Mouse (Mus musculus) B cell, adult 2 months (primary cell): ENCODE data around the gene Cdh24.
"Not testable (repeated sequence)": the region's sequence is repeated elsewhere in the genome, so short reads cannot be mapped to it uniquely, and the experiment has no call there.

ENCODE experiments used
- DNase-seq, 2 experiments: peaks; one replicate each; pipeline ENCODE4 v3.0.0; 2022

The Cdh24 gene

DNA sequence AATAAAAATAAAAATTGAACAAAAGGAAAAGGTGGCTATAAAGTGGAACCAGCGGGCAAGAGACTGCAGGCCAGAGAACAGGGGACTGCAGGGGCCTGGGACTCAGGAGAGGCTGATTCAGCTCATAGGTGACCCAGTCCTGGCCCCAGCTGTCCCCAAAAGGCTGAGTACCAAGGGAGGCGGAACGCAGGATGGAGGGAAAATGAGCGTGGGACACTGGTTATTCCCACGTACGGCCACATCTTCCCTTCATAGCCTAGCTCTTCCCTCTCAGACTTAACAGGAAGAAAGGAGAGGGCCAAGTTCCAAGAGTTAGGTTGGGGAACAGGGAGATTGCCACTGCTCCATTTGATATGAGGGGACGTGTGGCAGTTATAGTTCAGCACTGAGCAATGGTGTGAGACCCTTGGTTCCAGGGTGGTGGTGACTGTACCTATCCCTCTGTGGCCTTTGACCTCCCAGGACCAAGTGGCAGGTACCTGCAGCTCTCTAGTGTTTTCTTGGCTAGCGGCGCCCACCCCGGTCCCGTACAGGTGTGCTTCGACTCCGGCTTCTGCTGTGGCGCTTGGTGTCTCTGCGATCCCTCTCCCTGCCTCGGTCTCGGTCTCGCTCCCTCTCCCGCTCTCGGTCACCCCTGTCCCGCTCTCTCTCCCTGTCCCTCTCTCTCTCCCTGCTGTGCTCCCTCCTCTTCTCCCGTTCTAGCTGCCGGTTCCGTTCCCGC is 1.2 kb upstream of the Cdh24 start:
- no peak for DNase-seq

DNA sequence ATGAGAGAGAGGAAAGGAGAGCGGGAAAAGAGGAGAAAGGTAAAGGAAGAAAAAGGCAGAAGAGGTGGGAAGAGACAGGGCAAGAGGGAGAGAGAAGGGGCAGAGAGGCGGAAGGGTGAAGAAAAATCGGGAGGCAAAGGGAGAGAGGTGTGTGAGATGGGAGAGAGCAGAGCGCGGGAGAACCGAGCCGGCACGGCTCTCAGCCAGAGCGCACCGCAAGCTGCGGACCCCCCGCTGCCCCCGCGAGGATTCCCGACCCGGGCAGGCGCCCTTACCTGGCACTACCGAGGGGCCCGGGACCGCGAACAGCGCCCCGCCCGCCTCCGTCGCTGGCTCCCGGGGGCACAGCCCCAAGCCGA is 239 bp downstream of the Cdh24 start, which contains the start of gene Gm17606:
Gm17606 (plus strand) TSS at position 7 of the 359 bp plus-strand sequence.
- no peak for DNase-seq

DNA sequence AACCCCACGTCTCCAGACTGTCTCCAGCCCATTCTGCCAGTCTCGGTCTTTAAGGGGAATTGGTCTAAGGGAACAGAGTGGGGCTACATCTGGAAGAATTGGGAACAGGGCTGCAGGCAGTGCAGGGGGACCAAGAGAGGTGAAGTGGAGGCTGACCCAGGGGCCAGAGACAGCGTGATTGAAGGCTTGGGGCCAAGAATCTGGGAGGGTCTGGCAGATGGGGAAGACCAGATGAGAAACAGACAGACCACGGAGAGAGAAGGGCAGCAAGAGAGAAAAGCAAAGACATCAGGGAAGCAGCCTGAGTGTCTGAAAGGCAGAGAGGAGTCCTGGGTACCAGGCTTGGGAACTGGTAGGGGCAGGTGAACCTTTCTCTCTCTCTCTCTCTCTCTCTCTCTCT is 1.0 kb downstream of the Cdh24 start:
- DNase-seq: no peak

DNA sequence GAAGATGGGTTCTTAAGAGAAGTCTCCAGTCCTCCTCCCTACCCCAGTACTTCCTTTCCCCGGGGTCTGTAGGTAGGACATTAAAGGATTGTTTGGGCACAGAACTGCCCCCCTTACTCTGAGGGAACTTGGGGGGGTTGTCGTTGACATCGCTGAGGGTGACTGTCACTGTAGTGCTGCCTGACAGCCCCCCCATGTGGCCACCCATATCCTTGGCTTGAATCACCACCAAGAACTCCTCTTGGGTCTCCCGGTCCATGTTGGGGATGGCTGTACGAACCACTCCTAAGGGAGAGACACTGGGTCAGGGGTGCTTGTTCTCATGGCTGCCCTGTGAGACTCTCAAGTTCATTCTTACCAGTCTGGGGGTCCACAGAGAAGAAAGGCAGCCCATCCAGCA is 3.0 kb downstream of the Cdh24 start:
- no peak for DNase-seq

DNA sequence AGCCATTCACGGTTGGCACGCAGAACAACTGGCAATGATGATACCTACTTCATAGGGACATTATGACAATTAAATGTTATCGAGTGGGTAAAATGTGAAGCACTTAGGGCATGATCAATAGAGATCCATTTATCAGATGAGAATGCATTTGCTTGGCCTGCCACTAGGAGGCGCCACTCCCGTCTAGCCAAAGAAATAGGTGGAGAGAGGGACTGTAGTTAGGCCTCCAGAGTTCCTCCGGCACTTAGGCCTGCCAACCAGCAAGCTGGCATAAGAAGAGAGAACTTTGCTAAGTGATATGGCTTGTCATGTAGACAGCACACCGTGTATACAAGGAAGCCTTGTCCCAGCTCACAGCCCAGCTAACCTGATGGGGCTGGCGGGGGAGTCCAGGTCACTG is 4.2 kb downstream of the Cdh24 start:
- DNase-seq: peak; percentile 81

DNA sequence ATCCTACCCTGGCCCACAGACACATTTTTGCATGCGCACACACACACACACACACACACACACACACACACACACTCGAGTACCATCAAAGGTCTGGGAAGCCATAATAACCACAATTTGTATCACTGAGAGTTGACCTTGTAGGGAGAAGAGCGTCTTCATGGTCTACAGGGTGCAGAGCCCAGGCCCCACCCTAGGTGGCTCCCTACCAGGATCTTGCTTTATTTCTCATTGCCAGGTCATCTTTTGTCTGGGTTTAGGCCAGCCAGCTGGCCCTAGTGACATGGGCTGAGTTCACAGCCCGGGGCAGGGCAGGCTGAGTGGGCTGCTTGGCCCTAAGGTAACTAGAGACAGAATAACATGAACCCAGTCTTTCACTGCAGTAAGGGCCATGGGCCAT is 7.0 kb downstream of the Cdh24 start:
- DNase-seq: no peak

DNA sequence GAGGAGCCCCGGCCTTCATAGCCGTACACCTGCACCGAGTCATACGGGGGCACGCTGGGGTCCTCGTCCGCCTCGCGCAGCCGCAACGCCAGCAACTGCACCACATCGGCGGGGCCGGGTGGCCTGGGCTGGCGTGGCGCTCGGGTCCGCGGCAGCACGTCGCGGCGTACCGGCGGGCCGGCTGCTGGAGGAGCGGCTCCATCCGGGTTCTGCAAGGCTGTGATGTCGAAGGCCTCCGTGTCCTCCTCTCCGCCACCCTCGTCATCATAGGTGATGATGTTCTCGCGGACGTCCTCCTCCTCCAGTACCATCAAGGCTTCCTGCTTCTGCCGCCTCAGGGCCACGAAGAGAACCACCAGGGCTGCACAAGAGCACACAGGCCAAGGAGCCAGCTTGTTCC is 8.9 kb downstream of the Cdh24 start:
- DNase-seq: no peak

DNA sequence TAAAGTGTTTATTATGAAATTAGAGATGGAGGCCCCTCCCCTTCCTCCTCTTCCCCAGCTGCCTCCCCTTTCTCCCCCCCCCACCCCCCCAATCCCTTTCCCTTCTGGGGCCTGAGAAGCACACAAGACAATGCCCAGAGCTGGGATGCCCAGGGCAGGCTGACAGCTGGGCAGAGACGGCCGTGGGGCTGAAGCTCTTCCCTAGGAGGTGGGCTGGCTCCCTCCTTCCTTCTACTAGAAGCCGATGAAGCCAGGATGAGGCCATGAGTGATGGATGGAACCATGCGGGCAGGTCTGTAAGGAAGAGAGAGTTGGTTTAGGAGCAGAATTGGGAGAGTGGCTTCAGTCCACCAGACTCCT is 9.9 kb downstream of the Cdh24 start:
- no peak for DNase-seq

DNA sequence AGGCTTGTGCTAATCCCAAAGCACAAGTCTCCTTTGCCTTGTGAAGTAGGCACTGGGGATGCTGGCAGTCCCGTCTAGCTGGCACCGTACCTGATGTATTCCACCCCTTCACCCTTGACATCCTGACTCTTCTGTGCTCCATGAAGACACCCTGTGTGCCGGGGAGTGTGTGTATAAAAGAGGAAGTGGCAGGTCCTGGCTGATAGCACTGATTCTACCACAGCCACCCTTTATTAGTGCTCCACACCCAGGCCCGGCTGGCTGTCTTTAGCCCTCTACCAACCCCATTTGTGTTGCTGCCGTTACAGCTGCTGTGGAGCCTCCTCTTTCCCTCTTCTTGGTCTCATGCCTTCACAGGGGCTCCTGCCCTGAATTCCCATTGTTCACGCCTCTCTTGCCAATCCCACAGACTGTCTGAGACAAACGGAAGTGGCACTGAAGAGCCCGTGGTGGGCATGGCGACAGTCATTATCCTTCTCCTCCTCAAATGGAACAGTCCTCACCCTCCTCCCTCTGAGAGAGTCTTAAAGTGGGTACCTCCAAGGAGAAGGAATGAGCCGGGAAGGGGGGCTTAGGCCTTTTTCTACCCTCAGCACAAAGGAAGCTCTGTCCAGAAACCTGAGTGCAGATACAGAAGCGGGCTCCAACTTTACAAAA is 10.5 kb downstream of the Cdh24 start:
- no peak for DNase-seq

DNA sequence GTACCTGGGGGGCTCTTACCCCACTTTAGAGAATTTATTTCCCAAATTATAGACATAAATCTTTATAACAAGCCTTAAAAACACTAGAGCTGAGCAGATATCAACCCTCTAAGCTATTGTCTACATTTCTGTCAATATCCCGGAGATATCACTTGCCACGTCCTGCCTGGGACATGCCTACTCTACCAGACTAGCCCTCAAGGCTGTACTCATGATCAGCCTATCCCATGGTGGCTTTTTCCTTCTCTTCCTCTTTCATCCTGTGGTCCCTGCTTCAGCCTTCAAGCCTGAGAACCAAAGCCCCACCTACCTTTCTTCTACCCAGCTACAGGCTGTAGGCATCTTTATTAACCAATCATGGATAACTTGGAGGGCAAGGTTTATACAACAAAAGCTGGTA is 11.4 kb downstream of the Cdh24 start:
- no peak for DNase-seq

DNA sequence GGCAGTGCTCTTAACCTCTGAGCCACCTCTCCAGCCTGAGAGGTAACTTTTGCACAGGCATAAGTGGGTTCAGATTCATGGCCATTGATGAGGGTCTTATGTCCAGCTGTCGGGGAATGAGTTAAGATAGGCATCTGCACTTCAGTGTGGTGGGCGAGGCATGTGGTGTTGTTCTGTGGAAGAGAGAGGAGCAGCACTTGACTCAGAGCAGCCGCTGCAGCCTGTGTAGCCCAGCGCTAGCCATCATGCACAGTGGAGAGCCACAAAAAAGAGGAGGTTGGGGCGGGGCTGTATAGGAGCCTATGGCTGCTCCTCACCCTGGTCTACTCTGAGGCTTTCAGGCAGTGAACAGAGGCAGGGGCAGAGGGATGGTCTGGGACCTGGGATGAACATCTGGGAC is 13.1 kb downstream of the Cdh24 start:
- DNase-seq: no peak

DNA sequence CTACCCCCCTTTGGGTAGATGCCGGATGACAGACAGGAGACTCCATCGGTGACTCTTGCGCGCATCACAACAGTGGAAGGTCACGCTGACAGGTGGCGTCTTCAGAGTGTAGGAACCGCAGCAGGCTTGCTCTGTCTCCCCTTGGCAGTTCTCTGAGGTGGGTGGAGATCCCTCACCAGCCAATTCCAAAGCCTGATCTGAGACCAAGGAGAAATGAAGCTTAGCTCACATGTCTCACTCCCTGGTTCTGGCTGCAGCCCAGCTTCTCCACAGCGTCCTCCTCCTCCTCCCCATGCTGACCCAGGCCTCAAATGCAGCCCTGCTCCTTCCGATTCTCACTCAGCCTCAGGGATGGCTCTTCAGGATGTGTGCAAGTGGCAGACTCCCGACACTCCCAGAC is 16.2 kb downstream of the Cdh24 start:
- no peak for DNase-seq

DNA sequence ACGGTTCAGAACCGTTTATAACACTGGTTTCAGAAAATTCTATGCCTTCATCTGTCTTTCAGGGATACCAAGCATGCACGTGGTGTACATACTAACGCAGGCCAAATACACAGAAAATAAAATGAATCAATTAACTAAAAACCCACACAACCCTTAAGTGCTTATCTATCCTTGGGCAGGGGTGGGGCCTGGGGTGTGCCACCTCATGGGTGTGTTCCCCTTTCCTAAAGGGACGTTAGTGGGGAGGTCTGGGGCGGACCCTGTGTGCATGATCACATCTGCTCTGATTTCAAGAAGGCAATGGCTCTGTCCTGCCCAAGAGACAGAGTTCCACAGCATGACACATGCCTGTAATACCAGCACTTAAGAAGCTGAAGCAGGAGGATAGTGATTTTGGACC is 17.8 kb downstream of the Cdh24 start:
- DNase-seq: no peak

DNA sequence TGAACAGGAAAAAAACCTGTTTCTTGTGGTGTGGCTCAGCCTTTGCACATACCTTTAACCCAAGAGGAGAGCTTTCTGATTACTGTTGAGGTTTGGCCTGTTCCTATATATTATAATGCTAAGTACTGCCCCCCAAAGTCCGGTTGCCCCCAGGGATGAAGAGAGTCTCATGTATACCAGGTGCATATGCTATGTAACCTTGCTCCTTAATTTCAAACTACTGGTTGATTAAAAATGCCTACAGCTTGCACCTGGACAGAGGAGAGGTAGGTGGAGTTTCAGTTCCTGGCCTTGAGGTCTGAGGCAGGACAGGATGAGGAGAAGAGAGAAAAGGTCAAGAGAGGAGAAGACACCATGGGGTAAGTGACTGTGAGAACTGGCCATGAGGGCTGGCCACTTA is 20.0 kb downstream of the Cdh24 start, which contains the start of gene Psmb11:
Psmb11 (plus strand) TSS at position 301 of the 400 bp plus-strand sequence.
- DNase-seq: no peak

DNA sequence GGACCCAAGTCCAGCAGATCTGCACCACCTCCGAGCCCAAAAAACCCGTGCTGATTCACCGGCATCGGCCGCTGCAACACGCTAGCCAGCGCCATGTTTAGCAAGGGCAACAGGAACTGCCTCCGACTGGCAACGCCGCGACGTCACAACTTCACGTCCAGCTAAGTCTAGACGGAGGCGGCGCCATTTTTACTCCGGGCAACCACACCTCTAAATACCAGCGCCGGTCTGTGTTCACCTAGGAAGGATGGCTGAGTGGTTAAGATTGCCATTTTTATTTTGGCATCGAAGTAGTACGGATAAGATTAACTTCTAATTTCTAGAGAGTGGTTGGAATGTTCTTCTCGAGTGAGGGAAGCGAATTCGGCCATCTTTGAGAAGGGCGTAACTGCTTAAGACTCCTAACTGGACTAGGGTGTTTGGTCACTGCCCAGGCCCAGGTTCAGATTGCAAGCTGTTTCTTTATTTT is 23.2 kb downstream of the Cdh24 start, which contains the start of gene Psmb5:
Psmb5 (minus strand) TSS at position 126 of the 469 bp plus-strand sequence.
- peak; percentile 86 to 88 for DNase-seq

DNA sequence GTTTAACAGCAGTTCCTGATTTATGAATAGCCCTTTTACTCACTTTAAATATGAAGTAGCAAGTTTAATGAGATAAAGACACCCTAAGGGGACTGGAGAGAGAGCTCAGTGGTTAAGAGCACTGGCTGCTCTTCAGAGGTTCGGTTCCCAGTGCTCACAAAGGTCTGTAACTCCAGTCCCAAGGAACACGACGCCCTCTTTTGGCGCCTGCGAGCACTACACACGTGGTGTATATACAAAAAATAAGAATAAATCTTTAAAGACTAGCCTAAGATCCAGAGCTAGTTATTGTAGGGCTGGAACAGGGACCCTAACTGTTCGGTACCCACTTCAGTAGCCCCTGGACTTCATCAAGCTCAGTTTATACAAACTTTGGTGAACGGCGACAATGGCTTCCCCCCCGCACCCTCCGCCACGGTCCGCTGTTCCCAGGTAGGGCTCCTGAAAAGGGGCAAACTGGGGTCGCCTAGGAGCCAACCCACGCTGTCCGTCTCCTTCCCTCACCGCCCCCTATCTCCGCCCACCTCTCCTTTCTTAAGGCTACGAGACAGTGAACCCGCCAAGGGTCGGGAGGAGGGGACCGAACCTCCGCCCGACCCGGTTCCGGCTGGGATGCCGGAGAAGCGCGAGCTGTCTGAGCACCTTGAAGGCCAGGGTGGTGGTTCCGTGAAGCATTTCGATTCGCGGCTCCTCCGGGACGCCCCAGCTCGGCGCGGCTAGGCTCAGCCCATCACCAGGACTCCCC is 23.8 kb downstream of the Cdh24 start:
- DNase-seq: peak; percentile 32 to 37

DNA sequence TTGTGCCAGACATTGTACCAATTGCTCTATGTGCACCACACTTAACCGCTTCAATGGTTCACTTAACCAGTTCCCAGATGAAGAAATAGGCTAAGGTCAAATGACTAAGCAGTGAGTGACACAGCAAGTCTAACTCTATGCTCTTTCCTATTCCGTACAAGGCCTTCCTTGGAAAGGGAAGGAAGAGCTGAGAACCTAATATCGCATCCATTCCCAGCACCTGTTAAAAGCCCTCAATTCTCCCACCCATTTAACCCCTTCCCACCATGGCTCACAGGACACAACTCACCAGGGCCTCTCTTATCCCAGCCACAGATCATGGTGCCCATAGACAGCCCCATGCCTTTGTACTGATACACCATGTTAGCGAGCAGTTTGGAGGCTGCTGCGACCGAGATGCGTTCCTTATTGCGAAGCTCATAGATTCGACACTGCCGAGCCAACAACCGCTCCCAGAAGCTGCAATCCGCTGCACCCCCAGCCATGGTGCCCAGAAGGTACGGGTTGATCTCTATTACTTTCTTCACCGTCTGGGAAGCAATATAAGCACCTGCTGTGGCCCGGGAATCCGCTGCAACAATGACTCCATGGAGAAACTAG is 24.8 kb downstream of the Cdh24 start:
- DNase-seq: no peak

DNA sequence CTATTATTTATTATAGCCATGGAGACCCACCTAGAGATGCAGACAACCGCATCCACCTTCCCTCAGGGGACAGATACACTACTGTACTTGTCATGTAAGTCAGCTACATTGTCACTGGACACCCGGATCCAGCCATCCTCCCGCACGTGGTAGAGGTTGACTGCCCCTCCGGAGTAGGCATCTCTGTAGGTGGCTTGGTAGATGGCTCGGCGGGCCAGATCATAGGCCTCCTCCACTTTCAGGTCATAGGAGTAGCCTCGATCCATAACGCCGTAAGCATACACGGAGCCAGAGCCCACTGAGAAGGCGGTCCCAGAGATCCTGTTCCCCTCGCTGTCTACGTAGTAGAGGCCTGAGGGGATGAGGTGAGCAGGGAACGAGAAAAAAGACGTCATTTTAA is 27.0 kb downstream of the Cdh24 start:
- DNase-seq: not testable (repeated sequence)

DNA sequence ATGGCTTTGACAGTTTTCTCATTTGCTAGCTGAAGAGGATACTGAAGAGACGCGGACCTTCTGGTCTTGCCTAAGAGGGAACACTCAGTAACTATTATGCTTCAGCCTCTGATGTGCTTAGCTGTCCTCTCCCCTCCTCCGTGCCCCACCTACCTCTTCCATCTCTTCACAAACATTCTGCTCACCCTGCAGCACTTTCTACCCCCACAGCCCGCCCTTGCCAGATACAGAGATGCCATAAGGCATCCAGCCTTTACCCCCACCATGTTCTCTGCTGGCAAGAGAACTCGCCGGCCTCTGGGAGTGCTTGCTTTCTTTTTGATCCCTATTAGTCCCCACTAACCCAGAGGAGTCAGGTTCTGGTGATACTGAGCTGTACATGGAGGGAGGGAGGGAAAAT is 30.5 kb downstream of the Cdh24 start:
- no peak for DNase-seq

DNA sequence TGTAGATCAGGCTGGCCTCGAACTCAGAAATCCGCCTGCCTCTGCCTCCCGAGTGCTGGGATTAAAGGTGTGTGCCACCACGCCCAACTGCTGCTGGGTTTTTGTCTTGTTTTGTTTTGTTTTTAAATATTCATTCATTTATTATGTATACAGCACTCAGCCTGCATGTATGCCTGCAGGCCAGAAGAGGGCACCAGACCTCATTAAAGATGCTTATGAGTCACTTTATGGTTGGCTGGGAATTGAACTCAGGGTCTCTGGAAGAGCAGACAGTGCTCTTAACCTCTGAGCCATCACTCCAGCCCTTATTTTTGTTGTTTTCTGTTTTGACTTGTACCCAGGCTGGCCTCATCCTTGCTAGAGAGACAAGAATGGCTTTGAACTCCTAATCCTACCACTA is 31.2 kb downstream of the Cdh24 start:
- peak; percentile 63 to 70 for DNase-seq

DNA sequence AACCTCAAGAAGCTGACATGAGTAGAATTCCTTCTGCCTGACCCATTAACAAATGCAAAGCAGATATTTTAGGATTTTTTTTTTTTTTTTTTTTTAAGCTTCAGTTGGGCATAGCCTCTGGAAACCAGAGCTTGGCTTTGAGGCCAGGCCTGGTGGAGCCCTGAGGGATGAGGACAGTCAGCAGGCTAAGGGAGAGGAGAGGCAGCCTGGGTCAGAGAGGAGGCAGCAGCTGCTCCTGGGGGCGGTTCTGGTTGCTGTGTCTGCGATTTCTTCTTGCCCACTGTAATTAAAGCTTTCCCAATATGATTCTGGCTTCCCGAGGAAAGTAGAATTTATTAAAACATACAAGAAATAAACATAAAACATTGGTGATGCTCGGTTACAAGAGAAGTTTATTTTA is 31.9 kb downstream of the Cdh24 start:
- DNase-seq: no peak

DNA sequence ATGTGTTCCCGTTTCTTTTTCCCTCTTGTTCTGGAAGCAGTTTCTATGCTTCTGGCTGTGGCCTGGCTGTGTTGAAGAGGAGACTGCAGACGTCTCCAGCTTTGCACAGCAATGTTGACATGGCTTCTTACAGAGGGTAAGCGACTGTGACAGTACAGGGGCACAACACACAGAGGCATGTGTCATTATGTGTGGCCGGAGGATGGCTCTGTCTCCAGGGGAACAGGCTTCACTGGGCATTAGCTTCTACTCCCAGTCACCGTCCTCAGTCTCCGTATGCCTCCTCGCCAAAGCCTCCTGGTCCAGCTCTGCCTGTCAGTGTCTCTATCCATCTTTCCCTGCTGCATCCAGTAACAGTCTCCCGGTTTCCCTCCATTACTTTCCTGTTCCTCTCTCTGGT is 33.9 kb downstream of the Cdh24 start:
- no peak for DNase-seq

DNA sequence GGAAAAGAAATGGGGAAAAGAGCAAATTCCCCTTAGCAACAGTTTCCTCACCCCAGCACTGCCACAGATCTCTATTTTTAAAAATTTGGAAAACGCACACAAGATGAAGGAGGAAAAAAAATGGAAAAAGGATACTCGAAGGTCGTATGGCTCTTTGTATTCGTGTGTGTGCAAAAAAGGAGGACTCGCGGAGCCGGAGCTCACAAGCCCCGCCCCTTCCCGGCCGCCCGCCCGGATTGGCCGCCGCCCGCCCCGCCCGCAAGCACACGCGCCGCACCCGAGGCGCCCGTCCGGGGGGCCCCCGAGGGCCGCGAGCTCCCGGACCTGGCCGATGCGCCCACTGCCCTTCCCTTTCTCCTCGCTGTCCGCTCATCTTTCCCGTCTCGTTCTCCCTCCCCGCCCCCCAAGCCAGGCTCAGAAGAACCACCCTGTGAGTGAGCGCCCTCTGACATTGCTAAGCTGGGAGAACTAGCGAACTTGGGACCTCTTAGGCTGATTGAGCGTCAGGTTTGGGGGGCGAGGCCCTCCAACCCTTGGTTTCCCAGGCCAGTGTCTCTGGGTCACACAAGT is 35.3 kb downstream of the Cdh24 start, which contains the start of gene 4931414P19Rik:
4931414P19Rik (minus strand) TSS at position 242 of the 570 bp plus-strand sequence.
- DNase-seq: peak; percentile 82 to 83
